Mouse (Mus musculus): ENCODE results near the gene Pdcl2. TPM values are rescaled to one million over a fixed set of nuclear protein-coding genes. Genes with fewer than 3 reads are reported as not detected.

Gene Pdcl2
- polyA plus RNA-seq, 1 experiment from 2014 or later = not detected

DNA sequence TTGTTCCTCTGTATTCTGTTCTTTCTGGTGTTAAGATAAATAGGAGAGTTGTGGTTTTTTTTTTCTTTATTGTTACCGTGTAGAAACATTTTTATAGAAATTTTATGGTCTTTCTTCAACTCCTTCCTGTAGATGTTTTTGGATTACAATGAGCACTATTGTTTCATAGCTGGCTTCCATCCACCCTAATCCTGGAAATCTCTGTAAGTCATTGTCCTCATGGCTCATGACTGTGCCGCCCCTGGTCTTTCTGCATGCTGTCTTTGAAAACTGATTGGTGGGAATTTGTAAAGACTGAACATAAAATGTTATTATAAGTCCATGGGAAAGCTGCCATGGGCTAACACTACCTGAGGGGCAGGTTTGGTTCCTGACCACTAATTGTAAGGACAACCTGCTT lies 3.7 kb downstream of the Pdcl2 start:
- Histone ChIP-seq H3K4me1 (peaks cover under 1% of the 10 kb centered on the region; the same call in 1 of the 2 replicates), H3K4me3 (no peak overlapping the region), H3K27me3 (ENCODE audit: low read depth, poor library complexity, severe bottlenecking) (no peaks in the 10 kb centered on the region), H3K36me3 (no peaks in the 10 kb centered on the region), H3K27ac (replicated peaks) (no peak overlapping the region), H3K9me3 (replicated peaks) (no peaks in the 10 kb centered on the region)
- DNase-seq (ENCODE audit: low spot score) = no peak
- 85% methylated on average over 2 of the region's 2 CpGs for WGBS

- no peak overlapping the region for H3K27ac ChIP-seq (replicated peaks)
- whole genome bisulfite sequencing = 93% methylated on average over 4 of the region's 4 CpGs
- H3K36me3 ChIP-seq = no peaks in the 10 kb centered on the region
- H3K4me1 ChIP-seq = peaks cover 14% of the 10 kb centered on the region
- no peak for DNase-seq (ENCODE audit: low spot score)
- H3K4me3 ChIP-seq = no peak overlapping the region
- no peaks in the 10 kb centered on the region for H3K27me3 ChIP-seq (ENCODE audit: low read depth, poor library complexity, severe bottlenecking)
- H3K9me3 ChIP-seq (replicated peaks) = no peaks in the 10 kb centered on the region
Measured at GRCm38 (mm10) chr5:76325113-76325512, 5.8 kb downstream of the Pdcl2 start.

DNA sequence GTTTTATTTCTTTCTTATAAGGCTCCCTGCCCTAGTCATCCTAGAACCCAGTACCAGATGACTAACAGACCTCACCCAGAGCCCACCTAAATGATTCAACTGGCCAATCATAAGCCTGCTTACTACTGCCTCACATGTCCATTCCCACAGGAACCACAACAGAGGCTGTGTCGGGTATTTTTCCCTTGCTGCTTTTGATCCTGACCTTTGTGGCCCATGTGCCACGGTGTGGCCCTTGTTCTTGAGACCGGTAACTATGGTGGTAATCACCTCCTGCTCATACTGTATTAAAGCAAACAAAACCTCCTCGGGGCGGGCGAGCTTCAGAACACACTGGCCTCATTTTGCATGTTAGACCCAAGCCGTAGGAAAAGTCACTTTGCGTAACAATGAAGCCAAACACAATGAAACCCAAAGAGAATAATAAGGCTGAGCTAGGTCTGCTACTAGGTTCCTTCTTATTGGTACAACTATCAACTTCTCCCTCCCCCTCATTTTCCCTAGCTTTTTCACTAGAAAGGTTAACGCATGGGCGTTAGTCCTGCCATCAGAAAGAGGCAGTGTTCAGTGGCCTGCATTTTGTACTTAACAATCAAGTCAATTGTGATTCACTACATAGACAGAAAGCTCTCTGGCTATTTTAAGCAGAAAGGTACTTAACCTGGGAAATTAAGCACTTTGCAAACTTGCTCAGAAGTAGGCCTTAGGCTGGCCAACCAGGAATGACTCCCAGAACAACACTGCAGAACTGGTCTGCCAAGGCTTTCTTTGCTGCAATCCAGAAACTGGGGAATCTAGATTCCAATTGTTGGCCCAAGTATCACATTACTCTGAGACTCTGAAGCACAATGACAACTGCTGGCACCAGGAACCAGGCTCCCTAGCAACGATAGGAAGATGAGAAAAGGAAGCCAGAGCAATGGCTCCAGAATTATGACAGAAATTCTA lies 9.4 kb downstream of the Pdcl2 start:
- WGBS = 26% methylated on average over 11 of the region's 11 CpGs
- Histone ChIP-seq H3K4me3 (no peak overlapping the region), H3K4me1 (peaks cover 14% of the 10 kb centered on the region), H3K27me3 (ENCODE audit: low read depth, poor library complexity, severe bottlenecking) (no peaks in the 10 kb centered on the region), H3K9me3 (replicated peaks) (no peaks in the 10 kb centered on the region), H3K27ac (replicated peaks) (peak overlapping the region; percentile 33; the same call in 1 of the 2 replicates), H3K36me3 (no peaks in the 10 kb centered on the region)
- peak; percentile 23 for DNase-seq (ENCODE audit: low spot score)

- 74% methylated on average over 2 of the region's 2 CpGs for WGBS
- Histone ChIP-seq H3K4me3 (no peak overlapping the region), H3K9me3 (replicated peaks) (no peaks in the 10 kb centered on the region), H3K27me3 (ENCODE audit: low read depth, poor library complexity, severe bottlenecking) (no peaks in the 10 kb centered on the region), H3K4me1 (peaks cover 16% of the 10 kb centered on the region), H3K36me3 (no peaks in the 10 kb centered on the region), H3K27ac (replicated peaks) (no peak overlapping the region)
- DNase-seq (ENCODE audit: low spot score) = no peak
Measured at GRCm38 (mm10) chr5:76308206-76308605, 22.8 kb downstream of the Pdcl2 start.

DNA sequence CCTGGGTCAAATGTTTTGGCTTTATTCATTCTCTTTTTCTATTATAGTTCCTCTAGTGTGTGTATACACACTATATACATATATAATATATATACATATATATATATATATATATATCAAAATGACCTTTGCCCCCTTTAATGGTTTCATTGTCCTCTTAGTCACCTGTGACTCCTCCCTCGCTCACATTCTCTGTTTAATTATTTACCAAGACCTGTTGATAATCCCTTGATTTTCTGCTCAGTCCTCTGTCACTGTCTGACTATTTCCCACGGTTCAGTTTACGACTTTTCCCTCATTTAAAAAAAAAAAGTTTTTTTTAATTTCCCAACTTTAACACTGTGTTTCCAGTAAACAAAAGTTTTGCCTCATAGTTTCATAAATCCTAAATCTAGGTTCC lies 24.7 kb downstream of the Pdcl2 start:
- Histone ChIP-seq H3K27ac (replicated peaks) (no peak overlapping the region), H3K36me3 (no peaks in the 10 kb centered on the region), H3K27me3 (ENCODE audit: low read depth, poor library complexity, severe bottlenecking) (no peaks in the 10 kb centered on the region), H3K4me3 (no peak overlapping the region), H3K4me1 (peaks cover 29% of the 10 kb centered on the region), H3K9me3 (replicated peaks) (no peaks in the 10 kb centered on the region)
- WGBS = 71% methylated on average over 3 of the region's 3 CpGs
- DNase-seq (ENCODE audit: low spot score) = no peak

DNA sequence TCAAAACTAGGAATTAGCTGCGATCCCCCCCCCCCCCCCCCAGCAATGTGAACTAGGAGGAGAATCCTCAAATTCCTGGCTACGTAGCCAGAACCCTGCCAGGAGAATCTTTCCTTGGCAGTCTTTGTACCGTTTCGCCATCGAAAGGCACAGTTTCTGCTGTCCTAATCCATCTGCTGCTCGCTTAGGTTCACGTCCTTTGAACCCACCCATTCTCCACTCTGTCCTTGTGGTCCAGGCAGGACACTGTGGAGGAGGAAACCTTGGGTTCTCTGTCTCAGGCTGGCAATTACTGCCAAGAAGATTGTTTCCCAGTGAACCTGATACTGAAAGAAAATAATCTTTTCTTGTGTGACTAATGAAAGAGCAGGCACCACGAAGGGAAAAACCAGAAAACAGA lies 25.3 kb downstream of the Pdcl2 start:
- H3K9me3 ChIP-seq (replicated peaks) = no peaks in the 10 kb centered on the region
- H3K36me3 ChIP-seq = no peaks in the 10 kb centered on the region
- H3K4me3 ChIP-seq = peak overlapping the region; percentile 94
- peak; percentile 32 for DNase-seq (ENCODE audit: low spot score)
- H3K27ac ChIP-seq (replicated peaks) = no peak overlapping the region
- H3K4me1 ChIP-seq = peaks cover 31% of the 10 kb centered on the region
- 3% methylated on average over 8 of the region's 8 CpGs for WGBS
- no peaks in the 10 kb centered on the region for H3K27me3 ChIP-seq (ENCODE audit: low read depth, poor library complexity, severe bottlenecking)

- H3K27me3 ChIP-seq (ENCODE audit: low read depth, poor library complexity, severe bottlenecking) = no peaks in the 10 kb centered on the region
- DNase-seq (ENCODE audit: low spot score) = peak; percentile 90
- H3K36me3 ChIP-seq = no peaks in the 10 kb centered on the region
- WGBS = under 1% methylated on average over 99 of the region's 104 CpGs
- peaks cover 31% of the 10 kb centered on the region for H3K4me1 ChIP-seq
- H3K4me3 ChIP-seq = peak within 1 kb of the TSS; percentile 94
- H3K9me3 ChIP-seq (replicated peaks) = no peaks in the 10 kb centered on the region
- H3K27ac ChIP-seq (replicated peaks) = peak within 1 kb of the TSS; percentile 96
Measured at GRCm38 (mm10) chr5:76304452-76305341, 26.3 kb downstream of the Pdcl2 start, which contains the start of gene Clock. Gene Clock (minus strand): TSS chr5:76304792.

- Histone ChIP-seq H3K4me1 (peaks cover 31% of the 10 kb centered on the region), H3K27me3 (ENCODE audit: low read depth, poor library complexity, severe bottlenecking) (no peaks in the 10 kb centered on the region), H3K27ac (replicated peaks) (peak overlapping the region; percentile 96), H3K4me3 (peak overlapping the region; percentile 94), H3K36me3 (no peaks in the 10 kb centered on the region), H3K9me3 (replicated peaks) (no peaks in the 10 kb centered on the region)
- DNase-seq (ENCODE audit: low spot score) = peak; percentile 80
- WGBS = under 1% methylated on average over 89 of the region's 100 CpGs
Measured at GRCm38 (mm10) chr5:76303745-76304451, 27.1 kb downstream of the Pdcl2 start.

GRCm38 (mm10) chr5:76303379-76303744 lies 27.6 kb downstream of the Pdcl2 start:
- H3K27ac ChIP-seq (replicated peaks) = peak overlapping the region; percentile 96

DNA sequence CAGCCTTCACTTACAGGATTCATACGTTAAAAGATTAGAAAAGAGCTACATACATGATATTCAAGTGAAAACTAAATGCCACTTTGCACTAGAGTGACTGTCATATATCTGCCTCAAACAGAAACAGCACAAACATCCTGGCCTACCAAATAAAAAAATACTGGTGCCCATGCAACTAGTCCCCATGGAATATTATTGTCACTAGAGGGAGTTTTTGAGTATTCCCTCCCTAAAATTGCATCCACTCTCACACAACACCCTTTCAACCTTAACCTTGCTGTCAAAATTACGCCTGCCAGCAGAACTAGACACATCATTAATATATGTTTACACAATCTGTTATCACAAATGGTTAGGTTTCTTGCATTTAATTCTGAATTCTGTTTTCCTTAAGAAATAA lies 28.9 kb downstream of the Pdcl2 start:
- Histone ChIP-seq H3K36me3 (no peaks in the 10 kb centered on the region), H3K4me3 (no peak overlapping the region), H3K9me3 (replicated peaks) (no peaks in the 10 kb centered on the region), H3K4me1 (peaks cover 31% of the 10 kb centered on the region), H3K27me3 (ENCODE audit: low read depth, poor library complexity, severe bottlenecking) (no peaks in the 10 kb centered on the region), H3K27ac (replicated peaks) (no peak overlapping the region)
- WGBS = 92% methylated on average over 2 of the region's 2 CpGs
- DNase-seq (ENCODE audit: low spot score) = no peak

More at GRCm38 (mm10) chr5:76303379-76303744, 27.6 kb downstream of the Pdcl2 start:
- Histone ChIP-seq H3K4me1 (peaks cover 31% of the 10 kb centered on the region), H3K9me3 (replicated peaks) (no peaks in the 10 kb centered on the region), H3K4me3 (peak overlapping the region; percentile 94), H3K36me3 (no peaks in the 10 kb centered on the region), H3K27me3 (ENCODE audit: low read depth, poor library complexity, severe bottlenecking) (no peaks in the 10 kb centered on the region)
- DNase-seq (ENCODE audit: low spot score) = no peak
- WGBS = 7% methylated on average over 11 of the region's 11 CpGs

GRCm38 (mm10) chr5:76289234-76289691 lies 41.7 kb downstream of the Pdcl2 start:
- Histone ChIP-seq H3K36me3 (peaks cover 17% of the 10 kb centered on the region), H3K27me3 (ENCODE audit: low read depth, poor library complexity, severe bottlenecking) (no peaks in the 10 kb centered on the region), H3K9me3 (replicated peaks) (no peaks in the 10 kb centered on the region), H3K4me3 (no peak overlapping the region), H3K27ac (replicated peaks) (no peak overlapping the region), H3K4me1 (peaks cover 7% of the 10 kb centered on the region)
- WGBS = 89% methylated on average over 8 of the region's 8 CpGs
- DNase-seq (ENCODE audit: low spot score) = no peak

- H3K27ac ChIP-seq (replicated peaks) = no peak overlapping the region
- no peak for DNase-seq (ENCODE audit: low spot score)
- no peak overlapping the region for H3K4me3 ChIP-seq
- peaks cover 17% of the 10 kb centered on the region for H3K36me3 ChIP-seq
- H3K4me1 ChIP-seq = peaks cover 7% of the 10 kb centered on the region
- 92% methylated on average over 3 of the region's 3 CpGs for WGBS
- H3K9me3 ChIP-seq (replicated peaks) = no peaks in the 10 kb centered on the region
- H3K27me3 ChIP-seq (ENCODE audit: low read depth, poor library complexity, severe bottlenecking) = no peaks in the 10 kb centered on the region
Measured at GRCm38 (mm10) chr5:76288256-76288655, 42.7 kb downstream of the Pdcl2 start.
